ENCODE assay signal across 24 mouse cellular contexts in genomic region chr11:70816770-70817169, GRCm38 (mm10). TPM values are rescaled to one million over a fixed set of nuclear protein-coding genes. Genes with fewer than 3 reads are reported as not detected.
DNase-seq lines count a peak whose midpoint lies in the region; ATAC-seq and TF ChIP-seq lines count a peak whose summit lies in the region.
"Had no signal": no experiment of that assay in that cellular context is flagged by ENCODE, and none has a peak within 500 bp of the region (broad histone marks: within the 10 kb centered on the region; RNA-seq: fewer than 3 reads in every experiment).

No protein-coding gene starts in this region.

- no peaks in the 10 kb centered on the region for H3K4me1 ChIP-seq in kidney, adult 2 months (ENCODE audit: control insufficient read depth, insufficient read depth, low read length)
- H3K4me1 ChIP-seq in MEL (ENCODE audit: control insufficient read depth in 1 of 2, insufficient read depth in 2 of 2, low read length in 2 of 2), result 0 out of 4 replicates have a peak, but pooled peaks cover 0 to 9% of the 10 kb centered on the region in 2 experiments
- no peaks in the 10 kb centered on the region for H3K4me1 ChIP-seq in neural tube, embryonic 15.5 days
- H3K4me1 ChIP-seq: embryonic facial prominence, embryonic 12.5 days; forebrain, embryonic 13.5 days; forebrain, embryonic 15.5 days had no signal

- H3K79me2 ChIP-seq in MEL (ENCODE audit: control insufficient read depth, insufficient read depth, low read length, poor library complexity), result no peaks in the 10 kb centered on the region

- intact Hi-C loops in gastrocnemius, postnatal 36 days (cut with DNase I), result no loop called here

- TF ChIP-seq RAD21 in MEL (IDR thresholded peaks at IDR 0.05; ENCODE audit: low read depth, low read length), result no peak

- TF ChIP-seq CTCF in kidney, adult 2 months (conservative IDR thresholded peaks at IDR 0.05; ENCODE audit: insufficient read depth, insufficient read length, low read depth, low read length), result no peak
- no peak for TF ChIP-seq CTCF in MEL (IDR thresholded peaks at IDR 0.05 in 2 of 3, conservative IDR thresholded peaks at IDR 0.05 in 1 of 3; ENCODE audit: control insufficient read depth in 1 of 3, insufficient read depth in 1 of 3, low read depth in 2 of 3, low read length in 3 of 3, poor library complexity in 1 of 3, severe bottlenecking in 1 of 3)

- WGBS in kidney, adult 2 months, result 66% methylated on average over 4 of the region's 4 CpGs
- WGBS in neural tube, embryonic 15.5 days, result 80% methylated on average over 4 of the region's 4 CpGs

- no peak for ATAC-seq in neural tube, embryonic 15.5 days (ENCODE audit: low FRiP score)
- ATAC-seq: activated CD4-positive, CD25-positive, alpha-beta regulatory T cell, adult 4 months; forebrain, embryonic 13.5 days; forebrain, embryonic 15.5 days; forebrain, postnatal 0 days; Patski had no signal

- TF ChIP-seq EP300 in MEL (IDR thresholded peaks at IDR 0.05; ENCODE audit: low read depth in 1 of 2, low read length in 2 of 2), result no peak

- peak; percentile 12 for DNase-seq in gastrocnemius, postnatal 10 days
- no peak for DNase-seq in gastrocnemius, postnatal 36 days
- DNase-seq in kidney, postnatal 10 days, result peak; percentile 30
- DNase-seq in kidney, adult 2 months, result no peak
- DNase-seq in right cerebral cortex, postnatal 14 days, result peak; percentile 11
- DNase-seq in right cerebral cortex, adult 18-20 months, result no peak
- DNase-seq in MEL (ENCODE audit: low read depth, low spot score), result peak; percentile 24
- DNase-seq: adrenal gland, adult 8-10 months; adrenal gland, postnatal 14 days; adrenal gland, postnatal 36 days; cerebellum, adult 11-12 months; cerebellum, adult 2 months; cerebellum, adult 9-10 months; forebrain, postnatal 0 days had no signal

- no peak for TF ChIP-seq POLR2A in kidney, adult 2 months (IDR thresholded peaks at IDR 0.05; ENCODE audit: low read depth, low read length)
- TF ChIP-seq POLR2A in MEL (IDR thresholded peaks at IDR 0.05; ENCODE audit: control insufficient read depth in 1 of 2, insufficient read depth in 1 of 2, low read depth in 1 of 2, low read length in 2 of 2, poor library complexity in 1 of 2), result no peak

- no peaks in the 10 kb centered on the region for H3K27me3 ChIP-seq in kidney, adult 2 months (replicated peaks; ENCODE audit: control insufficient read depth, insufficient read depth, low read length)
- H3K27me3 ChIP-seq in MEL (ENCODE audit: control insufficient read depth in 1 of 2, insufficient read depth in 2 of 2, low read length in 2 of 2), result peaks cover 4 to 5% of the 10 kb centered on the region in 2 experiments
- no peaks in the 10 kb centered on the region for H3K27me3 ChIP-seq in neural tube, embryonic 15.5 days (replicated peaks)
- H3K27me3 ChIP-seq: forebrain, embryonic 13.5 days; forebrain, embryonic 15.5 days; Patski had no signal

- H3K36me3 ChIP-seq in kidney, adult 2 months (ENCODE audit: control insufficient read depth, insufficient read depth, low read length), result no peaks in the 10 kb centered on the region
- H3K36me3 ChIP-seq in MEL (ENCODE audit: control insufficient read depth in 1 of 2, insufficient read depth in 2 of 2, low read length in 2 of 2), result peaks cover 0 to 2% of the 10 kb centered on the region in 2 experiments; a peak in 2 of 4 replicates
- H3K36me3 ChIP-seq in neural tube, embryonic 15.5 days, result no peaks in the 10 kb centered on the region
- H3K36me3 ChIP-seq: embryonic facial prominence, embryonic 10.5 days; embryonic facial prominence, embryonic 12.5 days; forebrain, embryonic 15.5 days had no signal

- no peak overlapping the region for H3K4me2 ChIP-seq in neural tube, embryonic 15.5 days
- H3K4me2 ChIP-seq: embryonic facial prominence, embryonic 12.5 days; forebrain, embryonic 13.5 days; forebrain, embryonic 15.5 days had no signal

- no peaks in the 10 kb centered on the region for H3K9me3 ChIP-seq in MEL (replicated peaks; ENCODE audit: insufficient read depth, low read length)
- H3K9me3 ChIP-seq in neural tube, embryonic 15.5 days (replicated peaks), result no peaks in the 10 kb centered on the region
- H3K9me3 ChIP-seq: embryonic facial prominence, embryonic 10.5 days; embryonic facial prominence, embryonic 12.5 days; forebrain, embryonic 13.5 days; forebrain, embryonic 15.5 days had no signal

- no peak overlapping the region for H3K27ac ChIP-seq in kidney, adult 2 months (ENCODE audit: insufficient read depth, low read depth, low read length)
- no peak overlapping the region for H3K27ac ChIP-seq in MEL (ENCODE audit: control insufficient read depth, low read depth, low read length)
- no peak overlapping the region for H3K27ac ChIP-seq in neural tube, embryonic 15.5 days (replicated peaks)
- H3K27ac ChIP-seq: embryonic facial prominence, embryonic 10.5 days; embryonic facial prominence, embryonic 12.5 days; forebrain, embryonic 13.5 days; forebrain, embryonic 15.5 days had no signal

- no peak overlapping the region for H3K9ac ChIP-seq in MEL (ENCODE audit: control insufficient read depth, low read depth, low read length, poor library complexity, severe bottlenecking)
- no peak overlapping the region for H3K9ac ChIP-seq in neural tube, embryonic 15.5 days (replicated peaks)
- H3K9ac ChIP-seq: embryonic facial prominence, embryonic 12.5 days; forebrain, embryonic 13.5 days; forebrain, embryonic 15.5 days; forebrain, postnatal 0 days had no signal

- H3K4me3 ChIP-seq in kidney, adult 2 months (ENCODE audit: insufficient read depth, low read depth, low read length), result no peak overlapping the region
- no peak overlapping the region for H3K4me3 ChIP-seq in MEL (ENCODE audit: control insufficient read depth in 1 of 2, insufficient read depth in 1 of 2, low read depth in 2 of 2, low read length in 2 of 2)
- no peak overlapping the region for H3K4me3 ChIP-seq in neural tube, embryonic 15.5 days (replicated peaks)
- H3K4me3 ChIP-seq: embryonic facial prominence, embryonic 10.5 days; embryonic facial prominence, embryonic 12.5 days; forebrain, embryonic 13.5 days; forebrain, embryonic 15.5 days had no signal

TF ChIP-seq in MEL, 35 proteins besides CTCF, POLR2A, EP300 and RAD21:
- TF ChIP-seq MYB (IDR thresholded peaks at IDR 0.05; ENCODE audit: low read depth, low read length), result no peak
- TF ChIP-seq GATA1 (IDR thresholded peaks at IDR 0.05; ENCODE audit: low read depth, low read length), result 0 out of 2 replicates have a peak, but pooled peaks have one; percentile 6
- 0 out of 2 replicates have a peak, but pooled peaks have one; percentile 10 for TF ChIP-seq ZNF384 (IDR thresholded peaks at IDR 0.05; ENCODE audit: low read depth, low read length)
- no peak for TF ChIP-seq MAZ (IDR thresholded peaks at IDR 0.05; ENCODE audit: low read depth, low read length)
TF ChIP-seq in MEL: peak in this region for 2.

RNA-seq across cellular contexts. Expression of gene Scimp, which starts 4.4 kb away (rescaled TPM):
- not detected for total RNA-seq in gastrocnemius, postnatal 10 days (2021)
- not detected for total RNA-seq in gastrocnemius, postnatal 36 days (2021)
- polyA plus RNA-seq in kidney, adult 2 months (2012; rRNA removed), result 1.7 and 2.4 TPM in 2 replicates
- not detected in 2 replicates for total RNA-seq in MEL (2012; rRNA removed)
- polyA plus RNA-seq in MEL (2012; ENCODE audit: insufficient read depth in 1 of 2, insufficient read length in 2 of 2, low read depth in 1 of 2, low replicate concordance in 2 of 2, missing spikeins in 1 of 2), result not detected
- polyA plus RNA-seq in neural tube, embryonic 15.5 days (2015; fragmentation: Nextera tagmentation; extraction: Ambion mirVana), result 0.18 and 0.28 TPM in 2 replicates
- total RNA-seq: ES-E14; forebrain, postnatal 0 days had no signal
- polyA plus RNA-seq: C2C12; embryonic facial prominence, embryonic 10.5 days; embryonic facial prominence, embryonic 12.5 days; forebrain, embryonic 11.5 days; forebrain, embryonic 13.5 days; forebrain, embryonic 15.5 days; forebrain, postnatal 0 days had no signal

RNA-seq across cellular contexts. Expression of gene Rabep1, which starts 27.8 kb away (rescaled TPM):
- total RNA-seq in gastrocnemius, postnatal 10 days (2021), result 10 to 100 TPM; 27.5 to 30.4 TPM
- 10 to 100 TPM; 27.0 to 31.3 TPM for total RNA-seq in gastrocnemius, postnatal 36 days (2021)
- polyA plus RNA-seq in kidney, adult 2 months (2012; rRNA removed), result 3.7 and 4.7 TPM in 2 replicates
- 34.3 and 35.6 TPM in 2 replicates for total RNA-seq in MEL (2012; rRNA removed)
- polyA plus RNA-seq in MEL (2012; ENCODE audit: insufficient read depth in 1 of 2, insufficient read length in 2 of 2, low read depth in 1 of 2, low replicate concordance in 2 of 2, missing spikeins in 1 of 2), result 10 to 100 TPM; 24.2 to 72.2 TPM
- 77.1 and 83.3 TPM in 2 replicates for polyA plus RNA-seq in neural tube, embryonic 15.5 days (2015; fragmentation: Nextera tagmentation; extraction: Ambion mirVana)

RNA-seq across cellular contexts. Expression of gene Zfp3, which starts 52.8 kb away (rescaled TPM):
- total RNA-seq in gastrocnemius, postnatal 10 days (2021), result 10 to 100 TPM; 11.6 to 12.4 TPM
- total RNA-seq in gastrocnemius, postnatal 36 days (2021), result 10 to 100 TPM in 1 of 2 experiments, 1 to 10 TPM in 1; 7.4 to 11.4 TPM
- polyA plus RNA-seq in kidney, adult 2 months (2012; rRNA removed), result 1.7 and 2.4 TPM in 2 replicates
- 1.5 TPM in 2 replicates for total RNA-seq in MEL (2012; rRNA removed)
- 1 to 10 TPM in 1 of 2 experiments, not detected in 1; 1.9 TPM for polyA plus RNA-seq in MEL (2012; ENCODE audit: insufficient read depth in 1 of 2, insufficient read length in 2 of 2, low read depth in 1 of 2, low replicate concordance in 2 of 2, missing spikeins in 1 of 2)
- polyA plus RNA-seq in neural tube, embryonic 15.5 days (2015; fragmentation: Nextera tagmentation; extraction: Ambion mirVana), result 15.8 and 16.3 TPM in 2 replicates

Comparison
In these comparisons a context has a peak if more than half of its experiments do, and no peak if none do; other contexts are left out.
1. DNase-seq: peak in gastrocnemius, postnatal 10 days (single experiment), kidney, postnatal 10 days (single experiment), right cerebral cortex, postnatal 14 days (single experiment) and MEL (single experiment); none in gastrocnemius, postnatal 36 days (0 of 2), kidney, adult 2 months (single experiment) and right cerebral cortex, adult 18-20 months (single experiment).